Mouse (Mus musculus): ENCODE measurements around the gene Ppm1l.

DNA sequence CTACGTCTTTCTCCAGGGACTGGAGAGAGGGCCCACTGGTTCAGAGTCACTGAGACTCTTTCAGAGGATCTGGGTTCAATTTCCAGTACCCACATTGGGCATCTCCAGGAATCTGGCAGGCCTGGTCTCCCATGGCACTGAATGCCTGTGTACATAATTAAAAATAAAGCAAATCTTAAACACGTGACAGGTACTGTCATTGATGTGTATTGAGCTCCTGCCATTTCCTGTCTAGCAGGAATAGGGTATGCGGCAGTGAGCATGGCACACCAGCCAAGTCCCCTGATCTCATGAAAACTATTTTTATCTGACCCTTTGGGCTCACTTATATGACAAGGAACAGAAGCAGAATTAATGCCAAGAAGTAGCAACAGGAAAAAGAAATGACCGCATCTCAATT is 110.6 kb downstream of the Ppm1l start:
- TF ChIP-seq E2F4 (IDR thresholded peaks at IDR 0.05; ENCODE audit: insufficient read depth) (no peak), MAX (IDR thresholded peaks at IDR 0.05; ENCODE audit: low read depth) (no peak), POLR2A (IDR thresholded peaks at IDR 0.05; ENCODE audit: insufficient read length, low read depth) (no peak), TCF3 (IDR thresholded peaks at IDR 0.05; ENCODE audit: insufficient read length, low read depth) (no peak), USF1 (IDR thresholded peaks at IDR 0.05; ENCODE audit: low read depth) (no peak), POLR2AphosphoS2 (IDR thresholded peaks at IDR 0.05; ENCODE audit: insufficient read length, low read depth) (no peak), TCF12 (IDR thresholded peaks at IDR 0.05; ENCODE audit: insufficient read depth, poor library complexity, severe bottlenecking) (no peak), REST (IDR thresholded peaks at IDR 0.05; ENCODE audit: insufficient read depth, insufficient read length) (no peak), CEBPB (IDR thresholded peaks at IDR 0.05; ENCODE audit: insufficient read depth, poor library complexity, severe bottlenecking) (no peak)

All from myocyte (in vitro differentiated cells).